Mouse (Mus musculus): ENCODE data around the gene Adipoq. TPM values are rescaled to one million over a fixed set of nuclear protein-coding genes. Genes with fewer than 3 reads are reported as not detected.

Adipoq gene
- total and polyA plus RNA-seq, 3 experiments: 0.16 TPM; not detected in 2

- Histone ChIP-seq H3K4me1 (ENCODE audit: insufficient read depth, low read depth, low read length) (peaks cover 35% of the 10 kb centered on the region), H3K4me3 (ENCODE audit: low read depth, low read length) (peak overlapping the region; percentile 78), H3K9me3 (replicated peaks) (no peaks in the 10 kb centered on the region), H3K27me3 (ENCODE audit: insufficient read depth, low read length) (no peaks in the 10 kb centered on the region), H3K36me3 (replicated peaks) (peaks cover 53% of the 10 kb centered on the region)
- TF ChIP-seq TAL1 (conservative IDR thresholded peaks at IDR 0.05; ENCODE audit: low read depth, low read length) (no peak), GATA2 (IDR thresholded peaks at IDR 0.05; ENCODE audit: borderline replicate concordance, low read depth, low read length) (no peak), GATA1 (IDR thresholded peaks at IDR 0.05; ENCODE audit: borderline replicate concordance, low read length) (no peak), CTCF (IDR thresholded peaks at IDR 0.05; ENCODE audit: low read depth, low read length) (no peak), POLR2AphosphoS5 (IDR thresholded peaks at IDR 0.05; ENCODE audit: insufficient replicate concordance, low read depth, low read length) (no peak)
- DNase-seq (ENCODE audit: low spot score) (no peak), ATAC-seq (ENCODE audit: extremely low read depth, insufficient number of reproducible peaks, low FRiP score, poor library complexity, severe bottlenecking) (0 out of 2 replicates have a peak, but pooled peaks have one; percentile 15)
Observed at GRCm38 (mm10) chr16:23127311-23127672, 19.0 kb upstream of the Adipoq start.

- Histone ChIP-seq H3K4me3 (ENCODE audit: low read depth, low read length) (peak within 1 kb of the TSS; percentile 78), H3K36me3 (replicated peaks) (peaks cover 49% of the 10 kb centered on the region), H3K9me3 (replicated peaks) (no peaks in the 10 kb centered on the region), H3K4me1 (ENCODE audit: insufficient read depth, low read depth, low read length) (peaks cover 35% of the 10 kb centered on the region), H3K27me3 (ENCODE audit: insufficient read depth, low read length) (no peaks in the 10 kb centered on the region)
- peak; percentile 86 for DNase-seq (ENCODE audit: low spot score)
- peak; percentile 76 for ATAC-seq (ENCODE audit: extremely low read depth, insufficient number of reproducible peaks, low FRiP score, poor library complexity, severe bottlenecking)
- TF ChIP-seq TAL1 (conservative IDR thresholded peaks at IDR 0.05; ENCODE audit: low read depth, low read length): no peak
- no peak for TF ChIP-seq POLR2AphosphoS5 (IDR thresholded peaks at IDR 0.05; ENCODE audit: insufficient replicate concordance, low read depth, low read length)
- TF ChIP-seq CTCF (IDR thresholded peaks at IDR 0.05; ENCODE audit: low read depth, low read length): no peak
- no peak for TF ChIP-seq GATA1 (IDR thresholded peaks at IDR 0.05; ENCODE audit: borderline replicate concordance, low read length)
- no peak for TF ChIP-seq GATA2 (IDR thresholded peaks at IDR 0.05; ENCODE audit: borderline replicate concordance, low read depth, low read length)
Observed at GRCm38 (mm10) chr16:23127673-23128375, 18.5 kb upstream of the Adipoq start, which contains the start of gene Rfc4. Gene Rfc4 (minus strand): TSS chr16:23127737.

GRCm38 (mm10) chr16:23130303-23130702 is 16.0 kb upstream of the Adipoq start:
- no peaks in the 10 kb centered on the region for H3K27me3 ChIP-seq (ENCODE audit: insufficient read depth, low read length)
- ATAC-seq (ENCODE audit: extremely low read depth, insufficient number of reproducible peaks, low FRiP score, poor library complexity, severe bottlenecking): no peak
- peaks cover 31% of the 10 kb centered on the region for H3K4me1 ChIP-seq (ENCODE audit: insufficient read depth, low read depth, low read length)
- H3K9me3 ChIP-seq (replicated peaks): no peaks in the 10 kb centered on the region
- DNase-seq (ENCODE audit: low spot score): no peak
- TF ChIP-seq GATA2 (IDR thresholded peaks at IDR 0.05; ENCODE audit: borderline replicate concordance, low read depth, low read length) (no peak), POLR2AphosphoS5 (IDR thresholded peaks at IDR 0.05; ENCODE audit: insufficient replicate concordance, low read depth, low read length) (no peak), CTCF (IDR thresholded peaks at IDR 0.05; ENCODE audit: low read depth, low read length) (no peak), GATA1 (IDR thresholded peaks at IDR 0.05; ENCODE audit: borderline replicate concordance, low read length) (no peak)
- H3K36me3 ChIP-seq (replicated peaks): peaks cover 27% of the 10 kb centered on the region
- H3K4me3 ChIP-seq (ENCODE audit: low read depth, low read length): no peak overlapping the region

- H3K4me1 ChIP-seq (ENCODE audit: insufficient read depth, low read depth, low read length): peaks cover 22% of the 10 kb centered on the region
- H3K27me3 ChIP-seq (ENCODE audit: insufficient read depth, low read length): peaks cover 4% of the 10 kb centered on the region; the same call in 1 of the 2 replicates
- peaks cover 15% of the 10 kb centered on the region for H3K36me3 ChIP-seq (replicated peaks)
- no peaks in the 10 kb centered on the region for H3K9me3 ChIP-seq (replicated peaks)
- no peak for DNase-seq (ENCODE audit: low spot score)
- no peak for ATAC-seq (ENCODE audit: extremely low read depth, insufficient number of reproducible peaks, low FRiP score, poor library complexity, severe bottlenecking)
- H3K4me3 ChIP-seq (ENCODE audit: low read depth, low read length): no peak overlapping the region
- TF ChIP-seq GATA2 (IDR thresholded peaks at IDR 0.05; ENCODE audit: borderline replicate concordance, low read depth, low read length) (no peak), TAL1 (conservative IDR thresholded peaks at IDR 0.05; ENCODE audit: low read depth, low read length) (no peak), GATA1 (IDR thresholded peaks at IDR 0.05; ENCODE audit: borderline replicate concordance, low read length) (no peak), POLR2AphosphoS5 (IDR thresholded peaks at IDR 0.05; ENCODE audit: insufficient replicate concordance, low read depth, low read length) (no peak), CTCF (IDR thresholded peaks at IDR 0.05; ENCODE audit: low read depth, low read length) (no peak)
Observed at GRCm38 (mm10) chr16:23132336-23132735, 14.0 kb upstream of the Adipoq start.

- no peak for DNase-seq (ENCODE audit: low spot score)
- H3K27me3 ChIP-seq (ENCODE audit: insufficient read depth, low read length): peaks cover 5% of the 10 kb centered on the region; the same call in 1 of the 2 replicates
- no peak for ATAC-seq (ENCODE audit: extremely low read depth, insufficient number of reproducible peaks, low FRiP score, poor library complexity, severe bottlenecking)
- H3K4me1 ChIP-seq (ENCODE audit: insufficient read depth, low read depth, low read length): peaks cover under 1% of the 10 kb centered on the region; the same call in 1 of the 2 replicates
- H3K36me3 ChIP-seq (replicated peaks): peaks cover 3% of the 10 kb centered on the region
- no peaks in the 10 kb centered on the region for H3K9me3 ChIP-seq (replicated peaks)
- H3K4me3 ChIP-seq (ENCODE audit: low read depth, low read length): no peak overlapping the region
- TF ChIP-seq TAL1 (conservative IDR thresholded peaks at IDR 0.05; ENCODE audit: low read depth, low read length): no peak
- no peak for TF ChIP-seq CTCF (IDR thresholded peaks at IDR 0.05; ENCODE audit: low read depth, low read length)
- TF ChIP-seq POLR2AphosphoS5 (IDR thresholded peaks at IDR 0.05; ENCODE audit: insufficient replicate concordance, low read depth, low read length): no peak
- TF ChIP-seq GATA2 (IDR thresholded peaks at IDR 0.05; ENCODE audit: borderline replicate concordance, low read depth, low read length): no peak
- no peak for TF ChIP-seq GATA1 (IDR thresholded peaks at IDR 0.05; ENCODE audit: borderline replicate concordance, low read length)
Observed at GRCm38 (mm10) chr16:23135421-23136149, 10.8 kb upstream of the Adipoq start.

GRCm38 (mm10) chr16:23136406-23136970 is 9.8 kb upstream of the Adipoq start:
- ATAC-seq (ENCODE audit: extremely low read depth, insufficient number of reproducible peaks, low FRiP score, poor library complexity, severe bottlenecking) (no peak), DNase-seq (ENCODE audit: low spot score) (no peak)
- no peaks in the 10 kb centered on the region for H3K4me1 ChIP-seq (ENCODE audit: insufficient read depth, low read depth, low read length)
- peaks cover 5% of the 10 kb centered on the region; the same call in 1 of the 2 replicates for H3K27me3 ChIP-seq (ENCODE audit: insufficient read depth, low read length)
- H3K9me3 ChIP-seq (replicated peaks): no peaks in the 10 kb centered on the region
- TF ChIP-seq GATA1 (IDR thresholded peaks at IDR 0.05; ENCODE audit: borderline replicate concordance, low read length) (no peak), POLR2AphosphoS5 (IDR thresholded peaks at IDR 0.05; ENCODE audit: insufficient replicate concordance, low read depth, low read length) (no peak), CTCF (IDR thresholded peaks at IDR 0.05; ENCODE audit: low read depth, low read length) (no peak), TAL1 (conservative IDR thresholded peaks at IDR 0.05; ENCODE audit: low read depth, low read length) (no peak), GATA2 (IDR thresholded peaks at IDR 0.05; ENCODE audit: borderline replicate concordance, low read depth, low read length) (no peak)
- H3K36me3 ChIP-seq (replicated peaks): no peaks in the 10 kb centered on the region
- no peak overlapping the region for H3K4me3 ChIP-seq (ENCODE audit: low read depth, low read length)
